Mouse (Mus musculus) midbrain, embryonic 10.5 days (tissue): ENCODE measurements around the gene Tmem186. TPM values are rescaled to one million over a fixed set of nuclear protein-coding genes. Genes with fewer than 3 reads are reported as not detected.

Source experiments
- DNase-seq: peaks from one replicate; pipeline ENCODE4 v3.0.0-alpha.2; 2017; ENCODE audit warnings: low spot score
- H3K27ac ChIP-seq: fragments of 300-500 bp; sonication (generic); replicated peaks from 2 replicates; pipeline ENCODE4 v1.5.1; 2016; ENCODE audit warnings: mild to moderate bottlenecking
- H3K27me3 ChIP-seq: fragments of 300-500 bp; sonication (generic); 2 replicates; pipeline ENCODE4 v1.6.1; 2016; ENCODE audit warnings: low read depth, mild to moderate bottlenecking; ENCODE audit not compliant: poor library complexity, severe bottlenecking
- H3K36me3 ChIP-seq: fragments of 300-500 bp; sonication (generic); 2 replicates; pipeline ENCODE4 v1.6.1; 2016; ENCODE audit warnings: mild to moderate bottlenecking, moderate library complexity
- H3K4me1 ChIP-seq: fragments of 300-500 bp; sonication (generic); 2 replicates; pipeline ENCODE4 v1.6.1; 2016
- H3K4me3 ChIP-seq: fragments of 300-500 bp; sonication (generic); 2 replicates; pipeline ENCODE4 v1.5.1; 2016; ENCODE audit warnings: mild to moderate bottlenecking, moderate library complexity
- H3K9me3 ChIP-seq: fragments of 300-500 bp; sonication (generic); replicated peaks from 2 replicates; pipeline ENCODE4 v1.6.1; 2016; ENCODE audit warnings: mild to moderate bottlenecking
- WGBS: fragments of 180-500 bp; shearing (Covaris S2); methylation state at CpG from one replicate; pipeline ENCODE4 v1.1.7; 2016; 5-methylcytosine and 5-hydroxymethylcytosine counted together
- microRNA-seq: library from miRNA; unstranded; fragments of <30 nt; microRNA quantifications from one replicate; pipeline ENCODE4, GENCODE M21; 2017
- polyA plus RNA-seq: library from polyadenylated mRNA; unstranded; fragments of >200 nt; fragmentation: Nextera tagmentation; extraction: Ambion mirVana; gene quantifications from 2 replicates; pipeline ENCODE4 v1.2.1, GENCODE M21; 2016

Gene Tmem186
- polyA plus RNA-seq, 1 experiment from 2014 or later = 25.7 TPM

GRCm38 (mm10) chr16:8585056-8585455 is 52.5 kb downstream of the Tmem186 start:
- Histone ChIP-seq H3K27me3 (no peaks in the 10 kb centered on the region), H3K27ac (no peak overlapping the region), H3K36me3 (peaks cover 24% of the 10 kb centered on the region), H3K9me3 (no peaks in the 10 kb centered on the region), H3K4me1 (no peaks in the 10 kb centered on the region), H3K4me3 (no peak overlapping the region)
- no peak for DNase-seq
- WGBS = 79% methylated on average over 5 of the region's 5 CpGs

GRCm38 (mm10) chr16:8584248-8584647 is 53.3 kb downstream of the Tmem186 start:
- WGBS = 76% methylated on average over 1 of the region's 1 CpGs
- Histone ChIP-seq H3K9me3 (no peaks in the 10 kb centered on the region), H3K27ac (no peak overlapping the region)

More at GRCm38 (mm10) chr16:8584248-8584647, 53.3 kb downstream of the Tmem186 start:
- H3K36me3 ChIP-seq = peaks cover 17% of the 10 kb centered on the region
- no peaks in the 10 kb centered on the region for H3K27me3 ChIP-seq
- H3K4me1 ChIP-seq = no peaks in the 10 kb centered on the region
- DNase-seq = no peak
- H3K4me3 ChIP-seq = no peak overlapping the region

Small RNAs within 50 kb of the gene (microRNA-seq; reads per million reads assigned to microRNA genes)
- gene Gm22137 = not detected

Other genes starting within 250 kb of the Tmem186 start
- gene Tmem114, start 212.6 kb downstream of the Tmem186 start, polyA plus RNA-seq = not detected in 2 replicates
- 23.6 and 25.7 TPM in 2 replicates for gene Mettl22, start 166.9 kb downstream of the Tmem186 start, polyA plus RNA-seq
- 16.4 and 23.4 TPM in 2 replicates for gene Abat, start 124.3 kb downstream of the Tmem186 start, polyA plus RNA-seq
- gene Pmm2, start within 50 bp of the Tmem186 start, polyA plus RNA-seq = 50.5 and 51.9 TPM in 2 replicates
- gene Carhsp1, start 34.4 kb upstream of the Tmem186 start, polyA plus RNA-seq = 197 and 253 TPM in 2 replicates
- not detected in 2 replicates for gene Gm5767, start 43.1 kb upstream of the Tmem186 start, polyA plus RNA-seq
- 25.0 and 28.1 TPM in 2 replicates for gene Usp7, start 154.6 kb upstream of the Tmem186 start, polyA plus RNA-seq
- 19.0 and 21.5 TPM in 2 replicates for gene 1810013L24Rik, start 192.4 kb upstream of the Tmem186 start, polyA plus RNA-seq